Mouse (Mus musculus) MEL-GATA-1-ER (cell line): ENCODE measurements around the gene Sclt1.

Experiments used
- DNase-seq: peaks from one replicate; pipeline ENCODE4 v3.0.0-alpha.2; 2012; ENCODE audit warnings: low read depth; ENCODE audit errors: extremely low read depth

Sclt1 gene

DNA sequence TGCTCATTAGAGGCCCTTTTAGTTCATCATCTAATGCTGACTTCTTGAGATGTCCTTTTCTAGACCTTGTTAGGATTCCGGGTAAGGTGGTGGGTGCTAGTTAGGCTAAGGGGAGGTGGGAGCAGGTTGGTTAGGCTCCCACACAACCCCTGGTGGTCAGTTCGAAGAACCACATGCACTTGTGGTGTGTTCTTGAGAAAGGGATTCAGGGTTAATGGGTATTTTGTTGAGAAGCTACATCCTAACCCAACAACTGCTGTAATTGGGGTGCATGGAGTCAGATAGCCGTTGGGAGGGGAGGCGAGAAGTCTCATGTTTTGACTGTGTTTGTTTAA, 136.0 kb downstream of the Sclt1 start:
- DNase-seq = no peak

DNA sequence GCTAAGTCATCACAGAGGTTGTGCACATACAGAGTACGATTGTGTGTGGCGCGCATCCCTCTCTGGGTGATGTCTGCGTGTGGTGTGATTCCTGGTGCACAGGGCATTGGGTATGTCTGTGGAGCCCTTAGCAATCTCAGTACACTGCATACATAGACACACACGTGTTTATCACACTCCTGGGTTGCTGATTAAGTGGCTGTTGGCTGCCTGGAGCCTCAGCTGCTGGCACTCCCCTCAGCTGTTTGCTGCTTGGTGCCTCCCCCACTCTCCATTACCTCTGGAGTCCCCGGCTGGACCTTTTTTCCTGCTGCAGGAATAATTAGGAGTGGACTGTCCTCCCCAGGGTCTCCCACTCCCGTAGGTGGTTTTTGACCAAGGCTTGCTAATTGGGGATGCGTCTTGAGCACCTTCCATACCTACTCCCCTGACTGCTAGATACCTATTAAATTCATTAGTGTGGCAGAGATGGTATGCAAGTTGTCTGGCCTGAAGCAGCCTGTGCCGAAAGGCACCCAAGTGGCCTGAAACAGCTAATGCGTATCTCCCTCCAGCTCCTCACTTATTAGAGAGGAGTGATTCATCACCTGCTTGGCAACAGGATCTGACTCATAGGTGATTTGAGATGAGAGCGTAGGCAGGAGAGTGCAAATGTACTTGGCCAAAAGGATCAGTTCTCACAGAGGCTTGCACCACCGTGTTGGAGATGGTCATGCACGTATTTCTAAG, 136.5 kb downstream of the Sclt1 start:
- DNase-seq = no peak

GRCm38 (mm10) chr3:41604629-41605321, 137.5 kb downstream of the Sclt1 start:
- DNase-seq = no peak

DNA sequence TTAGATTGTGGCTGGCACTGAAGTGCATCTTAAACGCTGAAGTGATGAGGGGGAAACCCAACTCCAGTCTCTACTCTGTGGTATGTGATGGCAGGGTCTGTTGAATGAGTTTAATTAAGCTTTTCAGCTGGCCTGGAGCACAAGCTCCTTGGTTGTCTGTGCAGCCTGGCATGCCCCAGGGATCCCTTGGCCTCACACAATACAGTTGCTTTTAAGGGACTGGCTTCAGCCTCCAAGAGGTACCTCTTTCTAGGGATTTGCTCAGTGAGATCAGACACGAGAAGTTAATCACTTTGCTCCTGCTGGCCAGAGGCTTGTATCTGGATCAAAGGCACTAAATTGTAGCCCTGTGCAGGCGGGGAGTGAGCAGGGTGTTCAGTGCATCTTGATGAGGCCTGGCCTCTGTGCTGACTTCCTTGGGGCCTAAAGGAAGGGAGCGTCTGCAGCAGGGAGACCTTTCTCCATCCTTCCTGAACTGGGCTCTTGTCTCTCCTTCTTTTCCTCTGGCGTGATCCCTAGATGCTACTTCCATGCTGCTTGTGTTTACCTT, 138.8 kb downstream of the Sclt1 start:
- no peak for DNase-seq

DNA sequence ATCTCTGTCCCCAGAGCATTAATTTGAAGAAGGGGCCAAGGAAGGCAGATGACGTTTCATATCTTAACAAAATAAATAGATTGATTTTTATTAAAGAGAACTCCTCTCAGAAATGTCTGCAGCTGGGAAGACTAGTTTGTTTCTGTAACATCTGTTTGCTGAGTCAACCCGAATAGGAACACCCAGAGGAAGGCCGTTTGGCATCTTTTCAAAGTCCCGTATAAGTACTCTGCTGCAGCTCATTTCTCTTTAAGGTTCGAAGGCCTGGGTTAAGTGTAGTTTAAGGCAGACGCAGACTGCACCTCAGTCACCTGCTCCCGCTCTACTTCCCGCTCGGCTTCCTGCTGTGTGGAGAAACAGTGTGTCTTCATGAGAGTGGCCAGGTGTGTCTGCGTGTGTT, 139.4 kb downstream of the Sclt1 start:
- DNase-seq = no peak

GRCm38 (mm10) chr3:41601226-41602020, 140.9 kb downstream of the Sclt1 start:
- no peak for DNase-seq

DNA sequence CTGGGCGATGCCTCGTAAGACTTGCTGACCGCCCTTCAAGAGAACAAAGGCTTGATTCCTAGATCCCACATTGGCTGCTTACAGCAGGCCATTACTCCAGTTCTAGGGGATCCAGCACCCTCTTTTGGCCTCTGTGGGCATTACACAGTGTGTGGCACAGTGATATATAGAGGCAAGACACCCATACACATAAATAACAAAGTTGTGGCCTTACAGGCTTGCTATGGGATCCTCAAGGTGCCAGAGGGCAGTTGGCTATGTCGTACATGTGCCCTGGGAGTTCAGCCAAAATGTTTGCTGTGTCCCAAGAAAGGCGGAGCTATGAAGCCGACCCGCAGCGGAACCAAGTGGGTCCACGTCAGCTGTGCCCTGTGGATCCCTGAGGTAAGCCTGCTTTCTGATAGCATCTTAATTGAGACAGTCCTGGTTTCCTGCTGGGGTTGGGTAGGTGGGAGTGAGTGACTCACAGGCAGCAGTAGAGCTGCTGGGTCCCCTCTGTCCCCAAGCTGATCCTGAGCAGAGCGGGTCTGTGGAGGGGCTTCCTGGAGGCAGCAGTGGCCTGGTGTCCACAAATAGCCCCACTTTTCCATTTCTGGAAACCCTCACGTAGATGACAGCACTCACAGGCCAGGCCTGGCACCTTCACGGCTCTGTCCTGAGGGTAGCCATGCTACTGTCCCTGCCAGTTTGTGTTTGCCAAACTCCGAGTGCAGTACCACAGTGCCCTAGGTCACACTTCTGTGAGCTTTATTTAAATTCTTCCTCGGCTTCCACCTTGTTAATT, 142.3 kb downstream of the Sclt1 start:
- no peak for DNase-seq

- no peak for DNase-seq
These were observed 143.1 kb downstream of the Sclt1 start for GRCm38 (mm10) chr3:41599226-41599625.

GRCm38 (mm10) chr3:41598412-41598811, 143.9 kb downstream of the Sclt1 start:
- no peak for DNase-seq

GRCm38 (mm10) chr3:41597036-41597435, 145.3 kb downstream of the Sclt1 start:
- DNase-seq = no peak

DNA sequence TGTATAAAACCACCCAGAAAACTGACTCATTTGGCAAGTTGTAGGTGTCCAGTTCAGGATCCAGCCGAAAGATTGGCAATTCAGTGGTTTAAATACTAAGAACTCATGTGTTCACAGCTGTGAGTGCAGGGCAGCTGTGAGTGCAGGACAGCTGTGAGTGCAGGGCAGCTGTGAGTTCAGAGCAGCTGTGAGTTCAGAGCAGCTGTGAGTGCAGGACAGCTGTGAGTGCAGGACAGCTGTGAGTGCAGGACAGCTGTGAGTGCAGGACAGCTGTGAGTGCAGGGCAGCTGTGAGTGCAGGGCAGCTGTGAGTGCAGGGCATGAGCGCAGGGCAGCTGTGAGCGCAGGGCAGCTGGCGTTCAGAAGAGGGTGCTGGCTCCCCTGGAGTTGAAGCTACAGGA, 147.3 kb downstream of the Sclt1 start:
- DNase-seq = no peak

DNA sequence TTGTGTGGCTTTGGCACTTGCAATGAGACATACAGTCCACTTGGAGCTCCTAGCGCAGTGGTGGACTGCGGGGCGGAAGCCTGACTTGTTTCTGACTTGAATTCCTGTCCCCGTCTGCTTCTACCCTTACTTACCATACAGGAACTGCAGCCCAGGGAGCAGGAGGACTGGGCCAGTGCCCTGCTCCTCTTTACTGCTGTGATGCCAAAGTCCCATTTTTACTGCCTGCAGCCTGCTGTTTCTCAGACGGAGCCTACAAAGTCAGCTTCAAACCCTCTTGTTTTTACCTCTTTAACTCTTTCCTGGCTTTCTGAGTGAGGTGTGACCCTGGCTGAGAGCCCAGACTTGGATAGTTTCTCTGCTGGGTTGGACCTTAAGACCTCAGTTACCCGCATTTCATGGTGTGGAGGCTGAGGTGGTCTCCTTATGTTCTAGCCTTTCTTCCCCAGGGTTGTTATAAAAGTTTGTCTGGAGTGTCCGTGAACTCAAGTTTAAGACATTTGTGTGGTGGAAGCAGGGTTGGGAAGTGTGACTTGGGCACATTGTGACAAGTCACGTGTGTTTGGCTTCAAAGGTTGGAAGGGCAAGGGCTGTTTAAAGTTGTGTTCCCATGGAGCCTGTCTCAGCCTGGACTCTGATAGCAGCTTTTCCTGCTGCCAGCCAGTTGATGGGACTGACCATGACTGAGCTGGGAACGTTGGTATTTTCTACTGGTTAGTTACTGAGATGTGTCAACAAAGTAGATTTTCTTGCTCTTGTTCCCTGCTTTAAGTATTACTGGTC, 148.0 kb downstream of the Sclt1 start:
- no peak for DNase-seq

DNA sequence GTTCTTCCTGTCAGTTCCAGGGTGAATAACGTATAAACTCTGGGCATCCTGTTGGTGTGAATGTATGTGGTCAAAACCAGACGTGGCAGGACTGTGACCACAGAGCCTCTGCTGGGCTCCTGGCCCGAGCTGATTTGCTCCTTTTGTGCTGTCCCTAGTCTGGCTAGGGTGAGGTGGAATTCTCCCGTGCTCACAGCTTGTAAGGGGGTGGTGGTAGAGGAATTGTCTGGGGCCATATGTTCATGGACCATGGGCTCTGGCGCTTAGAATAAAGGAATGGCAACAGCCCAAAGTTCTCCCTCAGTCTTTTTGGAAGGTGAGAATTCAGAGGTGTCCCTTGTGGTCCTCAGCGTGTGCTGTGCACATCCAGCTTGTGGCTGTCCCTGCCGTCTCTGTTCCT, 149.5 kb downstream of the Sclt1 start:
- DNase-seq = no peak

DNA sequence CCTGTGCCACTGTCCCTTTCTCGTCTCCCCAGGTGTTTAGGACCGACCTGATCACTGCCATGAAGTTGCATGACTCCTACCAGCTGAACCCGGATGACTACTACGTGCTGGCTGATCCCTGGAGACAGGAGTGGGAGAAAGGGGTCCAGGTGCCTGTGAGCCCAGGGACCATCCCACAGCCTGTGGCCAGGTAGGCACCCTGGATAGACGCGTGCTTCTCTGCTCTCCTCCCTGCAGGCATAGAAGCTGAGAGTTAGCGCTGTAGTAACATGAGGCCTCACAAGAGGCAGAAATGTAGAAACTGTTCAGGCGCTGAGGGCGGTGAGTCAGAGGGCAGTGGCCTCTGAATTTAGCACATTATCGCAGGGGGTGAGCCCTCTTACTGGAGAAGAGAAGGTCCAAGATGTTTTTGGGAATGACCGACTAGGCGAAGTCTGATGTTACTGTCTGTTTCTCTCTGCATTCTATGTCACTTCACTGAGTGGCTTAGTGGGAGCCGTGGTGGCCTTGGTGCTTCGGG, 150.6 kb downstream of the Sclt1 start:
- DNase-seq = no peak

- DNase-seq = no peak
These were observed 151.4 kb downstream of the Sclt1 start for GRCm38 (mm10) chr3:41590695-41591559.

- DNase-seq = no peak
These were observed 152.3 kb downstream of the Sclt1 start for GRCm38 (mm10) chr3:41589988-41590387.

GRCm38 (mm10) chr3:41589246-41589914, 152.9 kb downstream of the Sclt1 start:
- no peak for DNase-seq

DNA sequence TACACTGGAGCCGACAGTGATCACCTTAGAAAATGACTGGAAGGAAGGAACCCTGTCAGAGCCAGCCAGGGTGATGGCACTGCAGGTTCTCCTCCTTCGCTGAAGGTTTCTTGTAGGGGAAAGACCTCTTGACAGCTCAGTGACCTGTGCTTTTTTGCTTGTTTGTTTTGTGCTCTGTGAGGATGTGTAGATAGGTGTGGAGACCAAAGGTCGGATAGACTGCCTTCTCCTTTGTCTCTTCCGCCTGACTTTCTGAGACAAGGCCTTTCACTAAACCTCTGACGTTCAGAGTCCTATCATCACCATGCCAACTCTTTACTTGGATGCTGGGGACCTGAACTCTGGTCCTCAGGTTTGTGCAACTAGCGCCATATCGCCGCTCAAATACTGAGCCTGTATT, 153.8 kb downstream of the Sclt1 start:
- no peak for DNase-seq

DNA sequence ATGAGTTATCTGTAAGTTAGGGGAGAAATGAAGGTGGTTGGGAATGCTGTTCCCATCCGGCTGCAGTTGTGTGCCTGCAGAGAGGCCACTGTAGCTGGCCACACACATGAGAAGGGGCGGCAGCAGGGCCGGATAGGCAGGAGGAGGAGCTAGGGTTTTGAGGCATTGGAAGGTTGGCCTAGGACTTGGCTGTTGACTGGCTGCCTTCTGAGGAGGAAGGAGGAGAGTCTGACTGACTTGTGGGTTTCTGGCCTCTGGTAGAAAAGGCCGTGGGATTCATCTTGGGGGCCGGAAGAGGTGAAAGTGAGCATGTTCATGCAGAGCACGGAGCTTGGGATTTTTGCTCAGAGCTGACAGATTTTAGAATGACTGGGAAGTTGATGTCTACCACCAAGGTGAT, 154.7 kb downstream of the Sclt1 start:
- DNase-seq = no peak
